Mouse (Mus musculus): ENCODE measurements at regions not wholly inside any gene's neighbourhood (a gene's known extent, or its start where the extent isn't known, plus 50 kb on each side); places are given as distances from the start of the nearest gene placed in this dataset.

DNA sequence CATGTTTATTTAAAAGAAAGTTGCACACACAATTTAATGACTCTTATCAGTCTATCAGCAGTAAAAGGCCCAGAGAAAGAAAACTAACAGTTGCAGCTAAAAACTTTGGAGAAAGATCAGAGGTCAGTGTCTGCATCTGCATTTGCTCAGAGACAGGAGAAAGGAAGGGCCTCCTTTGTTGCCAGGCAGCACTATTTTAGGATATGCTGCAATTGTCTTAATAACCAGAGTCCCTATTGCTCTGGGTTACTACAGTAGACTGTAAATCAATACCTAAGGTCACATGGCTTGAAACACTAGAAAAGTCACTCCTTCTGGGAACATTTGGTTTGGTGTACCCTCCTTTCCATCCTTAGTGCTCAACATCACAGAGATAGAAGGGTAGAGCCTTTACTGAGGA lies 175.7 kb downstream of the Hdgfl1 start:
- no peak for DNase-seq (ENCODE audit: low read depth, low spot score)

DNA sequence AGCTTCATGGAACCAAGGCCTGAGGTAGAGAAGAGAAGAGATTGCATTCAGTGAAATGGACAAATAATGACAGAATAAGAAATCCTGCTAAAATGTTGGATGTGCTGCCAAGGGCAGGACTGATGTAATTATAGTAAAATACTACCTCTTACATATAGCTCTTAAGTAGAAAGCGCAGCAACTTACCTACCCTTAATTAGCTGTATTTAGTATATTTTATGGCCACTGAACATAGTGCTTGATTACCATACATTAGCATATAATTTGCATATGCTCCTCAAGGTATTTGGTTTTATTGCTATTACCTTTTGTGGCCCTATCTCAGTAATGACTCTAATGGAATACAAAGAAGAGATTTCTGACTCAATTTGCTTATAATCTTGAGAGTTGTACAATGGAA lies 176.2 kb downstream of the Hdgfl1 start:
- no peak for DNase-seq (ENCODE audit: low read depth, low spot score)

- no peak for DNase-seq (ENCODE audit: low read depth, low spot score)
These were observed 193.9 kb downstream of the Hdgfl1 start for GRCm38 (mm10) chr13:26575890-26576543.

DNA sequence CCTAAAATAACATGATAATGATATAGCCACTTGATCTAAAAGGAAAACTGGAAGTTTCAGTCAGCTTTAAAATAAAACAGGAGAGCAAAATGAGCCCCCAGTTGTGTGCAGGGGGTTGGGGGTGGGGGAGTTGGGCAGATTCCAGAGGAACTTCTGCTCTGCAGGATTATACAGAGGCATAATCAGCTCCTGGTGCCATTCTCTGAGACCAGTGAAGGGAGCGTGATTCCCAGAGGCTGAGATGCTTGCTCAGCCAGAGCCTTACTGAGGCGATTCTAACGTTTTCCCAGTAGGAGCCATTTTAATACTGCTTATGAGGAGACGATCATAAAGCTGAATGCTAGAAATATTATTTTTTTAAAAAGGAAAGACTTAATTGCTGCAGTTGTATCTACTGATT lies 200.5 kb downstream of the Hdgfl1 start:
- DNase-seq (ENCODE audit: low read depth, low spot score): no peak

- DNase-seq (ENCODE audit: low read depth, low spot score): no peak
These were observed 204.8 kb downstream of the Hdgfl1 start for GRCm38 (mm10) chr13:26564941-26565862.

DNA sequence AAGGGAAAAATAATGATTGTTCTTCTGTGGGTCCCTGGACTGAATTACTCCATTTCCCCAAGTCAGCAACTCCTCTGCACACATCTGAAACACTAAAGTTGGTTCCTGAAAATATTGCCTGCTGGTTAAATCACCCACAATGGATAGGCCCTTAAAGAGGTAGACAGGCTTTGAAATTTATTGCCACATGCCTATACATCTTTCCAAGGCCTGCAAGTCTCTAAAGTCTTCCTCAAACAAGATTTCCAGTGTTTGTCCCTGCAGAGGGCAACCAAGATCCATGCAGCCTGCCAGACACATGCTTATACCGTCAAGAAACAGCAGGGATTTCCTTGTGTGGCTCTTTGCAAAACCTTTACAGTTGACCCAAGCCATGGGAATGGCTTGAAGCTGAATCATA lies 211.6 kb downstream of the Hdgfl1 start:
- no peak for DNase-seq (ENCODE audit: low read depth, low spot score)

DNA sequence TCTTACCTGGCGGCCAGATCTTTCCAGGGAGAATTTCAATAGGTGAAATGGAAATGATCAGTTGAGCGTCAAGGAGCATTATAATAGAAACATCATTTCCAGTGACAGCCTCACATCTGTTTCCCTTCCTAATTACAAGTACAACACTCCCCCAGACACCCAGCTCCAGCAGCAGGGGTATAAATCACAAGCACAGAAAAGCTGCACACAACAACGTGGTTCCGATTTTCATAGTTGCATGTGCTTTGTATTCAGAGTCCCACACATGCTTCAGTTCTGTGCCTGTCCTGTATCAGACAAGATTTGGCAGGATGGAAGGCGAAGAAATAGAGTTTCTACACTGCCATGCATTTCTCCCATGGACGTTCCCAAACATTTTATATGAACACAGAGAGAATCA lies 215.7 kb downstream of the Hdgfl1 start:
- DNase-seq (ENCODE audit: low read depth, low spot score): no peak

DNA sequence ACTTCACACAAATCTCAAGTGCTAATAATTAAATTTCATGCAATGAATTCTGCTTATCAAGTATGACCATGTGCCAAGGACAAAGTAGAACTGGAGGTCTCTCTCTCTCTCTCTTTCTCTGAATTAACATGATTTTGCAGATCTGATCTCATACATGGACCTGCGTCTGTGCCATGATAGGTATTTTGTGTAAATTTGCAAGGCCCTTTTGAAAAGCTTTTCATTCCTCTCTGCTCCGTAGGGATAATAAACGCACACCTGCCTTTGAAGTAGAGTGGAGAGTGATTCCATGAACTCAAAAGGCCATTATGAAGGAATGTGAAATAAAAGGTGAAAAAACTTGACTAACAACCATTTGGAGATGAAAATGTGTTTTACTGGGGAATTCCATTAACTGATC lies 217.8 kb downstream of the Hdgfl1 start:
- DNase-seq (ENCODE audit: low read depth, low spot score): no peak

GRCm38 (mm10) chr13:26538928-26539327 lies 231.0 kb downstream of the Hdgfl1 start:
- no peak for DNase-seq (ENCODE audit: low read depth, low spot score)

DNA sequence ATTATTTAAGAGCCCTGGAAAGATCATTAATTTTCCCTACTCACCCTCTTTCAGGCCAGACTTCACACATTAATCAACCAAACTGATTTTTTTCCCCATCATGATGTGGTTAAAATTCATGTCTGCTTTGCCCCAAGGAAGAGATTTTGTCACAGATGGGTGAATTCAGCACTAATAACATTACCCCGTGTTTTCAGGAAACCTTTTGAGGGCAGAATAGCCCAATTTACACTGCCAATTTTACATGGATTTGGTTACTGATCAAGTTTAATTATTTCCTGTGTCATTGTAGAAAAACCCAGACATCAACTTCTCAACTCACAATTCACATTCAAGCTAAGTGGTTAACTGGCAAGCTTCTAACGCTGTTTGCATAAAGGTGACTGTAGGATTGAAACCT lies 233.4 kb downstream of the Hdgfl1 start:
- DNase-seq (ENCODE audit: low read depth, low spot score): no peak

GRCm38 (mm10) chr13:26532761-26533160 lies 237.2 kb downstream of the Hdgfl1 start:
- no peak for DNase-seq (ENCODE audit: low read depth, low spot score)

- no peak for DNase-seq (ENCODE audit: low read depth, low spot score)
These were observed 250.9 kb downstream of the Hdgfl1 start for GRCm38 (mm10) chr13:26519054-26519453.

GRCm38 (mm10) chr13:26518425-26518824 lies 251.5 kb downstream of the Hdgfl1 start:
- no peak for DNase-seq (ENCODE audit: low read depth, low spot score)

DNA sequence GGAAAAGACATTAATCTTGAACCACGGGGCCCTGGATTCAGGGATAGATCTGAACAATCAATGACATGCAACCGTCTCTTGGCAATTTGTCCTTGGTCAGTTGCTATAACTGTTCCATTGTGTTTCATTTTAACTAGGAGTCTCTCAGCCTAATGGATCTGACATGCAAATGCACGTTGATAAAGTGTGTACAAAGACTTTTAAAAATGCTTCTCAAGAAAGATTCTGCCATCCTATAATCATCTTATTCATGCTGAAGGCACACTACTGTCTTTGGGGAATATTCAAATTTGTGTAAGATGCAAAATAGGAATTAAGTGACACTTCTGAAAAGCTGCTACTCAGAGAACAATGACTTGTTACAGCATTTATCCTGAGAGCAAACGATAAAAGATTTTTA lies 252.3 kb downstream of the Hdgfl1 start:
- DNase-seq (ENCODE audit: low read depth, low spot score): no peak

- DNase-seq (ENCODE audit: low read depth, low spot score): no peak
These were observed 259.5 kb downstream of the Hdgfl1 start for GRCm38 (mm10) chr13:26510448-26510847.

DNA sequence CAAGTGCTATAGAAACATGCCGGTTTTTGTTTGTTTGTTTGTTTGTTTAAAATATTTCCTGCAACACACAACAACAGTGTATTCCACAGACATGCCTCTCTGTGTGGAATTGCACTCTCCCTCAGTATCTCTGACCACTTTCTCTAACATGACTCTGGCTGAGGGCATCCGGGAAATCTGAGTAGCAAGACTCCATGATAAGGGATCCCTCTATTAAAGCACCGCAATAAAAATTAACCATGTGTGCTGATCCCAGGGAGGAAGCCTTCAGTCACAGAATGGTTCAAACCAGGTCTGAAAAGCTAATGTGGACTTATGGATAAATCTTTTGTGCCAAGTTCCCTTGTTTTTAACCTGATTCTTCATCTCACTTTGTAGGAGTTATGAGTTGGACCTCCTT lies 260.1 kb downstream of the Hdgfl1 start:
- no peak for DNase-seq (ENCODE audit: low read depth, low spot score)

GRCm38 (mm10) chr13:26503744-26504143 lies 266.2 kb downstream of the Hdgfl1 start:
- no peak for DNase-seq (ENCODE audit: low read depth, low spot score)

- no peak for DNase-seq (ENCODE audit: low read depth, low spot score)
These were observed 272.9 kb downstream of the Hdgfl1 start for GRCm38 (mm10) chr13:26497086-26497485.

- DNase-seq (ENCODE audit: low read depth, low spot score): no peak
These were observed 274.1 kb downstream of the Hdgfl1 start for GRCm38 (mm10) chr13:26495871-26496270.

DNA sequence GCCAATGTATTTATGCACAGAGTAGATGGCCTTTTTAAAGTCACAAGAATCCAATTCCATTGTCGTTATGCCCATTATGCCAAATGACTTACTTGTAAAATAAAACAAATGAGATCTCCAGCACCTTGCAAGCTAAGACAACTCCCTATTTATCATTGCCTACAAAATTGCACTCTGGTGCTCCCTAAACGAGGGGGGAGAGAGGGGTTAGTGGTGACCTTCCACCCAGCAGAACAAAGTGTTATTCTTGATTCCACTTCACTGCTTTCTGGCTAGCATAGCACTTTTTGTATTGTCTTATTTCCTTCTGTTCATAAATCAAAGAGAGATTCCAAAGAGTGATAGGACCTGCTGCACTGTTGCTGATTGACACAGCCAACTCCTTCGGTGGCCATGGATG lies 300.6 kb downstream of the Hdgfl1 start:
- DNase-seq (ENCODE audit: low read depth, low spot score): no peak

DNA sequence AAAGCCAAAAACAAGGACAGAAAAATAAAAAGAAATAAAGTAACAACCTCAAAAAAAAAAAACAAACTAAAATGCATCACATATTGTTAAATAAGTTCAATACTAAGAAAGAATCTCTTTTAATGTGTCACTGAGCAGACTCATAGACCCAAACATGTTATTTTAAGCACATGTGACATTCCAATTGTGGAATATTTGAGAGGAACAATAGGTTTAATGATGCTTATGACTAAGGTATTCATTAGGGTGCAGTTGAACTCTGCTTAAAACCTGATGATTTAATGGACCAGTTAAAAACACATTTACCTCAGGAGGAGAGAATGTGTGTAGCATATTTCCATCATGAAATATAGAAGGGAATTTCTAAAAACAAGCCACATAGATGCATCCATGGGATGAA lies 302.4 kb downstream of the Hdgfl1 start:
- DNase-seq (ENCODE audit: low read depth, low spot score): no peak

DNA sequence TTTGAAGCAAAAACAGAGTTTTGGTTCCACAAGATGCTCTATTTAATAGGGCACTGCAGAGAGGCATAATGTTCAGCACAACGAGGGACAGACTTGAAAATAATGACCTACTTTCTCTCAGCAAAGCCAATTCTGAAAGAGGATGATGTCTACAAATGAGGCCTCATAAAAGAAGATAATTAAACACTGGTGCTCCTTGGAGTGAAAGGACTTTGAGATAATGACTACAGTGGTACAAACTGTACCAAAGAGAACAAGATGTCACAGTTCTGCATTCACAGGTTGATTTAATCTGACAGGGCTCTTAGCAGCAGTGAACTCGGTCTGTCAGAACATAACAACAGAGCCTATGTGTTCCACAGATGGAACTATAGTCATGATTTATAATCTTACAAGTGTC lies 305.4 kb downstream of the Hdgfl1 start:
- DNase-seq (ENCODE audit: low read depth, low spot score): no peak

GRCm38 (mm10) chr13:26464096-26464495 lies 305.9 kb downstream of the Hdgfl1 start:
- DNase-seq (ENCODE audit: low read depth, low spot score): no peak
